Mouse (Mus musculus) CD8-positive naive resting alpha-beta T cell, adult 2 months (primary cell): Measurements from ENCODE around the gene Flrt1.
"Not testable (repeated sequence)": the region's sequence is repeated elsewhere in the genome, so short reads cannot be mapped to it uniquely, and the experiment has no call there.

Experiments
- DNase-seq, 2 experiments: peaks; one replicate each; pipeline ENCODE4 v3.0.0; 2022; ENCODE audit warnings: low read depth in 2 of 2, low spot score in 2 of 2

The Flrt1 gene

GRCm38 (mm10) chr19:7069781-7070763 lies 35.5 kb downstream of the Flrt1 start:
- DNase-seq = no peak

- no peak for DNase-seq
These were observed 36.6 kb downstream of the Flrt1 start for GRCm38 (mm10) chr19:7068661-7069531.

GRCm38 (mm10) chr19:7068136-7068535 lies 37.4 kb downstream of the Flrt1 start:
- DNase-seq = peak; percentile 70 to 75

GRCm38 (mm10) chr19:7067344-7068050 lies 38.0 kb downstream of the Flrt1 start:
- DNase-seq = peak in 1 of 2 experiments; percentile 5

- DNase-seq = no peak
These were observed 38.6 kb downstream of the Flrt1 start for GRCm38 (mm10) chr19:7066828-7067342.

GRCm38 (mm10) chr19:7066034-7066827 lies 39.3 kb downstream of the Flrt1 start:
- DNase-seq = peak in 1 of 2 experiments; percentile 14

- peak; percentile 71 to 79 for DNase-seq
These were observed 41.0 kb downstream of the Flrt1 start for GRCm38 (mm10) chr19:7064571-7064970.

- no peak for DNase-seq
These were observed 42.6 kb downstream of the Flrt1 start for GRCm38 (mm10) chr19:7062916-7063315.

GRCm38 (mm10) chr19:7062110-7062509 lies 43.4 kb downstream of the Flrt1 start:
- DNase-seq = no peak

GRCm38 (mm10) chr19:7058541-7058940 lies 47.0 kb downstream of the Flrt1 start:
- DNase-seq = no peak

GRCm38 (mm10) chr19:7057722-7058207 lies 47.8 kb downstream of the Flrt1 start:
- peak; percentile 18 to 36 for DNase-seq

- DNase-seq = peak; percentile 7 to 10
These were observed 48.3 kb downstream of the Flrt1 start for GRCm38 (mm10) chr19:7057126-7057721.

GRCm38 (mm10) chr19:7056248-7057087 lies 49.1 kb downstream of the Flrt1 start, which contains the start of gene Macrod1:
Macrod1 (plus strand) TSS chr19:7056810.
- peak; percentile 62 to 65 for DNase-seq

GRCm38 (mm10) chr19:7055173-7055572 lies 50.4 kb downstream of the Flrt1 start:
- no peak for DNase-seq

GRCm38 (mm10) chr19:7054772-7055171 lies 50.8 kb downstream of the Flrt1 start:
- DNase-seq = no peak

GRCm38 (mm10) chr19:7053382-7053781 lies 52.1 kb downstream of the Flrt1 start:
- not testable (repeated sequence) for DNase-seq

- DNase-seq = no peak
These were observed 60.8 kb downstream of the Flrt1 start for GRCm38 (mm10) chr19:7044706-7045105.

GRCm38 (mm10) chr19:7044279-7044678 lies 61.2 kb downstream of the Flrt1 start:
- DNase-seq = no peak
